ENCODE assay signal across 8 mouse cellular contexts in the genomic region with DNA sequence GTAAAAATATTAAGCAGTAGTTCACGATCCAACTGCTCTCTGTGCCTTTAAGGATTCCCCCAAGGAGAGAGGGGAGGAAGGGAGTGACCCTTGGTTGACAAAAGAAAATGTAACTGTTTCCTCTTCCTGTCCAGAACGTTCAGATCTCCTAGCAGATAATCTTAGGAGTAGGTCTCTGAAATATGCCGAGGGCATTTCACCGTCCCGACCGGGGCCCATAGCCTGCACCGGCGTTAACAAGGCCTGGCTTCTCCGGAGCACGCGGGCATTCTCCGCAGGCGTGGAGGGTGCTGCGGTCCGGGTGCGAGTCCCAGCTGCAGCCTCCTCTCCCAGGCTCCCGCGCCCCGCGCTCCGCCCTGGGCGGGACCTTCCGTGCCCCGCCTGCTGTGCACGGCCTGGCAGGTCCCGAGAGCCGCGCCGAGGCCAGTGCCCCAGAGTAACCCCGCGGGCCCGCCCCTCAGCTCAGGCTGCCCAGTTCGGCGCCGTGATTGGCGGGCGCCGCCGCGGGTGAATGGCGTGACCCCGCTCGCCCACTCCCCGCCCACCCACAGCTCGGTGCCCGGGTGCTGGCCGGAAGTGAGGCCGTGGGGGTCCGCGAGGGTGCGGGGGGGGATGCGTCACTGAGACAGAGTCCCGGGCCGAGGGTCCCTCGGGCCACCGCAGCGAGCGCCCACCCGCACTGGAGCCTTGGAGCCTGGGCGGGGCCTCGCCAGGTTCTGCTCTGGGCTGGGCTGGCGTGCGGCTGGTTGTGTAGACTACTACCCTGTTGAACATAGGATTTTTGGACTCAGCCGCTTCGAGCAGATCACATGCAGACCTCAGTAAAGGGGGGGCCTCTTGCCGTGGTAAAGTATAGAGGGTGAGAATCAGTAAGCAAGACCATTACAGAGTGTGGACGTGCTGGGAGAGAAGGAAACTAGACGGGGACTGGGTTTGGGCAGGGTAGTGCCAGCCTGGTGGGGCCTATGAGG. TPM values are rescaled to one million over a fixed set of nuclear protein-coding genes. Genes with fewer than 3 reads are reported as not detected.
DNase-seq lines count a peak whose midpoint lies in the region; ATAC-seq lines count a peak whose summit lies in the region.

No protein-coding gene starts in this region.

- H3K36me3 ChIP-seq in hindbrain, embryonic 16.5 days (ENCODE audit: control insufficient read depth, insufficient read depth, low read length): no peaks in the 10 kb centered on the region

- WGBS in hindbrain, embryonic 16.5 days: under 1% methylated on average over 58 of the region's 68 CpGs

- H3K4me1 ChIP-seq in hindbrain, embryonic 16.5 days (ENCODE audit: control insufficient read depth, insufficient read depth, low read depth, low read length): peaks cover 8% of the 10 kb centered on the region

- H3K4me2 ChIP-seq in hindbrain, embryonic 16.5 days (ENCODE audit: low read length): peak overlapping the region; percentile 67

- peak; percentile 96 for DNase-seq in ZHBTc4 (ENCODE audit: low read depth, low spot score)
- peak; percentile 71 to 85 for DNase-seq in cerebellum, postnatal 4 days (ENCODE audit: low spot score in 2 of 2)
- peak; percentile 92 for DNase-seq in gastrocnemius, adult 18-20 months (ENCODE audit: low spot score)
- DNase-seq in left cerebral cortex, adult 11 months (ENCODE audit: low spot score): peak; percentile 85
- DNase-seq in lung, postnatal 36 days: peak; percentile 97
- peak; percentile 93 for DNase-seq in retina, embryonic 14.5 days (ENCODE audit: low spot score)
- peak; percentile 88 to 93 for DNase-seq in thymus, postnatal 36 days

- peak overlapping the region; percentile 85 for H3K9ac ChIP-seq in hindbrain, embryonic 16.5 days (ENCODE audit: low read depth, low read length)

- ATAC-seq in hindbrain, embryonic 16.5 days: peak; percentile 98

- H3K9me3 ChIP-seq in hindbrain, embryonic 16.5 days (ENCODE audit: control insufficient read depth, low read length): no peaks in the 10 kb centered on the region

- peak overlapping the region; percentile 96 for H3K27ac ChIP-seq in hindbrain, embryonic 16.5 days (ENCODE audit: low read depth, low read length)

- no peaks in the 10 kb centered on the region for H3K27me3 ChIP-seq in hindbrain, embryonic 16.5 days (replicated peaks; ENCODE audit: control insufficient read depth, insufficient read depth, low read length)

- peak overlapping the region; percentile 67 for H3K4me3 ChIP-seq in hindbrain, embryonic 16.5 days (ENCODE audit: low read length)

RNA-seq across cellular contexts. Expression of gene Elovl5, which starts 6.6 kb away (rescaled TPM):
- 1 to 10 TPM; 5.9 to 9.3 TPM for total RNA-seq in gastrocnemius, adult 18-20 months (2021)
- 73.3 and 73.8 TPM in 2 replicates for polyA plus RNA-seq in hindbrain, embryonic 16.5 days (2015; fragmentation: Nextera tagmentation; extraction: Ambion mirVana)

Comparison
In these comparisons a context has a peak if more than half of its experiments do, and no peak if none do; other contexts are left out.
1. Peak in every context shown above with its lines: DNase-seq, ATAC-seq, H3K4me3 ChIP-seq and H3K27ac ChIP-seq.